Mouse (Mus musculus): ENCODE measurements around the gene Lnpep.
"Not testable (repeated sequence)": the region's sequence is repeated elsewhere in the genome, so short reads cannot be mapped to it uniquely, and the experiment has no call there.

The Lnpep gene

DNA sequence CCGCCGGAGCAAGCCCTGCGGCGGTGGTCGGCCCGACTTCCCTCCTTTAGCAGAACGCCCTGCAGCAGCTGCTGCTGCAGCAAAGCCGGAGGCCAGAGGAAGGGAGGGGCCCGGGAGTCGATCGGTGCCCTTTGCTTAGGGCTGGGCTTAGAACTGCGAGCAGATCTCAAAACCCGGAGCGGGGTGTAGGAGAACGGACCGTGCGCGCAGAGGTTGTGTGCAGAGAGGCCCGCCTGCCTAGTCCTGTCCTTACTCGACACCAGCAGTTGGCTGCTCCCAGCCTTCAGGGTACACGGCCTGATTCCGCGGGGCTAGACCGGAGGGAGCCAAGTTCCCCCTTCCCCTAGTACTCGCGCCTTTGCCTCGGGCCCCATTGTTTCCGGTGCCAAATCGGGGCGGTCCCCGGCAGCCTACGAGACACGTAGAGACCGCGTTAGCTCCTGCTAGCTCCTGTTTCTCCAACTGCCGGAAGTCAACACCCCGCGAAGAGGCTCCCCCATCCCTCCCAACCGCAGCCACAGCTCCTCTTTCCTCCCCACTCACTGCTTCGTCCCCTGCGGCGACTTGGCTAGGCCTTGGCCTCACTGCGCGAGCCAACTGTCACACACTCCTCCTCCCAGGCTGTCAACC, at the start of gene Lnpep:
TSS of gene Lnpep (minus strand) at position 94 of the 630 bp plus-strand sequence.
- in situ Hi-C loops (cut with MboI; ENCODE audit: low pct_unique_long_range_greater_than_20kb in 1 of 2, low sequenced_read_pairs in 2 of 2, unreplicated experiment in 1 of 2): no loop called here

DNA sequence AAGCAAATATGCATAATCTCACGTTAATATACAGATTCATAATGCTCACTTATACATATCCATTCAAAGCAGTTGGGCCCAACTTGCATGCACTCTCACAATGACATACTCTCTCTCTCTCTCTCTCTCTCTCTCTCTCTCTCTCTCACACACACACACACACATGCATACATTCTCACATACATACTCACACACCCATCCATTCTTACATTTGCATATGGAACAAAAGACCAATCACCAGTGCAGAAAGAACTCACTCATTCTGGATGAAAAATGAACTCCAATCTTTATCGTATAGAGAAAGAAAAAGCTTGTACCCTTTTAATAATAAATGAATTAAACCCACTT, 31.0 kb upstream of the Lnpep start:
- in situ Hi-C loops (cut with MboI; ENCODE audit: low pct_unique_long_range_greater_than_20kb in 1 of 2, low sequenced_read_pairs in 2 of 2, unreplicated experiment in 1 of 2): loop anchor here in 1 of 2 experiments (5.0 kb wide), 1 partner anchor 51 kb away; no protein-coding TSS in a partner anchor

DNA sequence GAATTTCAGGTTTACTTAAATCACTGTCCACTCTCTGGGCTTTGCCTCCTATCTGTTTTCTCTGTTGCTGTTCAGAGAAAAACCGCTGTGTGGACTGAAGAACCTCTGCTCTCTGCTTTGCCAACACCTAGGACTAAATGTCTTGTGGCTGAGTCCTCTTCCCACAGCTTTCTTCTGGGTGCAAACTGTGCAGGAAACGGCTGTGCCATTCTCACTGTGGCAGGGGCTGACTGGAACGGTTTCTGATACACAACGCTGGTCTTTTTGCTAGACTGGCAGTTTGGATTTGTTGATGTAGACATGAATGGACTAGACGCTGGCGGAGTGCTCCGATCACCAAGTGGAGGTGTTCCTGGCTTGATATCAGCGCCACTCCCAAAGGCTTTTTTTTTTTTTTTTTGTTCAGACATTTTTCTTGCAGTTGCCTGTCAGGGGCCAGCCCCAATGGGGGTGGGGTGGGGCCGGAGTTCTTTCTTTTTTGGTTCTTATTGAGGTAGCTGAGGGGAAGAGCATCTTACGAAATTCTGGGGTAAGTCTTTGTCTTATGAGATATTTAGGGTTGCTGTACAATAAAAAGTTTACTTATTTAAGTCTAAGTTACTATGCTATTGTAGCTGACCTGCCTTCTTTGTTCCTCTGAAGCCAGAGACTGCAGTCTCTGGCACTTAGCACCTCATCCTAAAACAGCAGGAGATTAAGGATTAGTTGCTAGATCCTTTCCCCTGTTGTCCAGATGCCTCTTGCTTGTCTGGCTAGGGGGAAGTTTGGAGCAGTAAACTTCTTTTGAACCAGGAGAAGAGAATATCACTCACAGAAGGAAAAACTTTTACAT, 30.4 kb upstream of the Lnpep start:
- in situ Hi-C loops (cut with MboI; ENCODE audit: low pct_unique_long_range_greater_than_20kb in 1 of 2, low sequenced_read_pairs in 2 of 2, unreplicated experiment in 1 of 2): loop anchor here in 1 of 2 experiments (5.0 kb wide), 1 partner anchor 52 kb away; no protein-coding TSS in a partner anchor

DNA sequence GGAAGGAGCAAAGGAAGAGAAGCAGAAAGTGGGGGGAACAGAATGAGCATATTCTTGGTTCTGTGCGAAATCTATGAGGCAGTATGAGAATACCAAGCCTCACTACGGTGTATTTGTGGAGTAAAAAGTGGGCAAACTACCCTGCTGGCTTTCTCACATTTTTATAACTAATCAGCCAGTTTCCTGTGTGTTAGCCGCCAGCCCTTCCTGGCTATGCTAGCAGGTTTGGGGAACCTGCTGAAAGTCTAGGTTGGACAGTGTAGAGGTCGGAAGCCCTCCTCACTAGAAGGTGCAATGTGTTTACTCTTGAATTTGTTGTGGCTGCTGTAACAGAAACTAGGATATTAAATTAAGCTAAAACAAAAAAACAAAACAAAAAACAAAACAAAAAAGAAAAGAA, 27.7 kb upstream of the Lnpep start:
- in situ Hi-C loops (cut with MboI; ENCODE audit: low pct_unique_long_range_greater_than_20kb in 1 of 2, low sequenced_read_pairs in 2 of 2, unreplicated experiment in 1 of 2): no loop called here

DNA sequence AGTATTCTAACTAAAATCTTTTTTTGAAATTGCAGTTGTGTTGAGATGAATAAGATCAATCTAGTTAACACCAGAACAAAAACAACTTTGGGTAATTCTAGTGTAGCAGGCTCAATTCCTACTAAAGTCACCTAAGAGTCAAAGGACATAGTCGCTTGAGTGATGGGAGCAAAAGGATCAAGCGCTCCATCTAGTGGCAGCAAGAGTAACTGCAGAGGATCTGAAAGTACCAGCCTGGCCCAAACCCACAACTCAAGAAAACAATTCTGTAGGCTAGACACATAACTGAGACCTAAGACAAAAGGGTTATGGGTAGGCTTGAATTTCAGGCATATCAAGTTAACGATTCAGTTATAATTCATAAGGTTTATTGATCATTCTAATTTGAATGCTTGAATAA, 20.9 kb upstream of the Lnpep start:
- in situ Hi-C loops (cut with MboI; ENCODE audit: low pct_unique_long_range_greater_than_20kb in 1 of 2, low sequenced_read_pairs in 2 of 2, unreplicated experiment in 1 of 2): loop anchor here (5.0 to 10.0 kb wide), 4 partner anchors 99 to 253 kb away; no protein-coding TSS in a partner anchor

DNA sequence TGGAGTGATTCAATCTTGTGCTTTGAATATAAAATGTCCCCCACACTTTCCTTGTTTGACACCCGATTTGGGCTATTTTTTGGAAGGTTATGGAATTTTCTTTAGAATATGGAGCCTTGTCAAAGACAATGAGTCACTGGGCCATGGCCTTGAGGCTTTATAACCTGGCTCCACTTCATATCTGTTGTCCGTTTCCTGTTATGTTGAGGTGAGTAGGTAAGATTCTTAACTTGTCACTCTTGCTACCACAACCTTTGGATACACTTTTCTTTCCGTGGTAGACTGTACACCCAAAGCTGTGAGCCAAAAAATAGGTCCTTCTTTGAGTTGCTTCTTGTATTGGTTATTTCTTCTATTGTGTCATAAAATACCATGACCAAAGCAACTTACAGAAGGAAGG, 12.5 kb upstream of the Lnpep start:
- in situ Hi-C loops (cut with MboI; ENCODE audit: low pct_unique_long_range_greater_than_20kb in 1 of 2, low sequenced_read_pairs in 2 of 2, unreplicated experiment in 1 of 2): no loop called here

DNA sequence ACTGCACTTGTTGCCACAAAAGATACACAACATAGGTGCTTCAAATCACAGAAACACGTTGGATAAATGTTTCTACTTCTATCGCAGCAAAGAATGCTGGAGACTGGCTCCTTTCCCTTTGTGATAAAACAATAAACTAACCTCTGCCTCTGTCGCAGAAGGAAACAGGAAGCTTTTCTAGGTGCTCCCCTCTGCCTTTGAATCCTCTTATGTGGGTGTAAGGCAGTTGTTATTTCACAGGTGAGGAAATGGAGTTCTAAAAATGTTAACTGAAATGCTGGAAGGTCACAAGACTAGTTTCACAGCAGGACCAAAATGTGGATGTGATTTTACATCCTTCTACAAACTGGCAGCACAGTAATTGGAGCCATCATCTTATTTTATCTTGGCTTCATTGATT, 11.3 kb upstream of the Lnpep start:
- in situ Hi-C loops (cut with MboI; ENCODE audit: low pct_unique_long_range_greater_than_20kb in 1 of 2, low sequenced_read_pairs in 2 of 2, unreplicated experiment in 1 of 2): no loop called here

DNA sequence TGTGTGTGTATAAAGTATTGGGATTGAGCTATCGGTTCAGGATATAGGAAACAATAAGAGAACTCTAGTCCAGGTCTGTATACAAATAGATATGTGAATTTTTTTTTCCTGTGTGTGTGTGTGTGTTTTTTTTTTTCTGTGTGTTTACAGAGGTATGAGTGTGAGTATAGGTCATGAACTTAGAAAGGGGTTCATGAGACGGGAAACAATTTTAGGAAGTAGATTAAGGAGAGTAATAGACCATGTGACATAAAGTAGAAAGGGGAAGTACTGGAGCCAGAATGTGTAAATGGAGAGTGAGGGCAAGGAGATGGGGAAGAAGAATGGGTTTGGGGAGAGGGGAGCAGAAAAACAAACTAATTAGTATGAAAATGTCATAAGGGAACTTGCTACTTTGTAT, 9.2 kb upstream of the Lnpep start:
- in situ Hi-C loops (cut with MboI; ENCODE audit: low pct_unique_long_range_greater_than_20kb in 1 of 2, low sequenced_read_pairs in 2 of 2, unreplicated experiment in 1 of 2): no loop called here

DNA sequence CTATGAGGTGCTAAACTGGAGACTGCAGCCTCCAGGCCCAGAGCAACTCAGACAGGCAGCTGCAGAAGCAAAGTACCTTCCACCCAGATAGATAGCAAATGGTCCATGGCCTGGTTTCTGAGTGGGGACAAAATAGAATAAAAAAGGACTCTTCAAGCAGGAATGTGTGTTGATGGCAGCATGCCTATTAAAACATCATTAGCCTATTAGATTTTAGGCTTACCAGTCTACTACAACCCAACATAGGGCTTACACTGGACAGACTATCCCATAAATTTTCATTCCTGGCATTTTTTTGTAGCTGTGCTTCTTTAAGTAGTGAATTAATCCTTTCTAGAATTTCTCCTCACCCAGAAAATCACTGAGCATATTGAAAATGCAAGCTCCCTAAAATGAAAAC, 7.1 kb upstream of the Lnpep start:
- in situ Hi-C loops (cut with MboI; ENCODE audit: low pct_unique_long_range_greater_than_20kb in 1 of 2, low sequenced_read_pairs in 2 of 2, unreplicated experiment in 1 of 2): no loop called here

DNA sequence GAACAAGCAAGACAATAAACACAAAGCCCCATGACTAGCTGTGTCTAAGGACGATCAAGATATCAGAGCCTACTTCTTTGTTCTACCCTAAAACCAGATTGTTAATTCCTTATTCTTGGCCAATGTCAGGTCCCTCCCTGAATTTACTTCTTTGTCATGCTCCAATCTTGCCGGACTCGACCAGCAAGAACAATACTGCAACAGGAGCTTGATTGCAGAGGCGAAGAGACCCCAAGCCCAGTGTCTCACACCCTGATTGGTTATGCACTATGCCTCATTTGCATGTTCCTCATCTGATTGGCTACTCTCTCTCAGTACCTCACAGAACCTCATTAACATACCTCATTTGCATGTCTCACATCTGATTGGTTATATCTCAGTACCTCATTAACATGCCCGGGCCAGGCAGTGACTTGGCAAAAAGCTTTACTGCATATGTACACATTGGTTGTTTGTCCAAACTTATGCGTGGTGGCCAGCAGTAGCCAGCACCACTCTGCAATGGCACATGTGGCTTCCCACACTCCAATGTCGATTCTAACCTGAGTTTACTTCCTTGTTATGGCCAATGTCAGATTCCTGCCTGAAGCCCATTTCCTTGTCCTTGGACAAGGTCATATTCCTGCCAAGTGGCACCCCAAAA, 3.5 kb upstream of the Lnpep start:
- in situ Hi-C loops (cut with MboI; ENCODE audit: low pct_unique_long_range_greater_than_20kb in 1 of 2, low sequenced_read_pairs in 2 of 2, unreplicated experiment in 1 of 2): not testable (repeated sequence)

DNA sequence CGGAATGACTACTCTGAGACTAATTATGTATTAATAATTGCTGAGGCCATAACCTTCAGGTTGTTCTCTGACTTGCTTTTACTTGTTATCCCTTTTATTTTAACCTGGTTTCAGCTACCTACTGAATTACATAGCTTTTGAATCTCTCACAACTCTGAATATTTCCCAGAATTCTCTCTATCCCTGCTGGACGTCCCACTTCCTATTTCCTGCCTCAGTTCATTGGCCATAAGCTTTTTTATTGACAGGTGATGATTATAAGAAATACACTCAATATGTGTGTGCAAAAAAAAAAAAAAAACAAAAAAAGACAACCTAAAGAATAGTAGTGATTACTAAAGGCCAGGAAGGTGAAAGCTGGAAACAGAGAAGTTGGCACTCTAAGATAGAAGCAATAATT, 2.7 kb upstream of the Lnpep start:
- in situ Hi-C loops (cut with MboI; ENCODE audit: low pct_unique_long_range_greater_than_20kb in 1 of 2, low sequenced_read_pairs in 2 of 2, unreplicated experiment in 1 of 2): no loop called here

DNA sequence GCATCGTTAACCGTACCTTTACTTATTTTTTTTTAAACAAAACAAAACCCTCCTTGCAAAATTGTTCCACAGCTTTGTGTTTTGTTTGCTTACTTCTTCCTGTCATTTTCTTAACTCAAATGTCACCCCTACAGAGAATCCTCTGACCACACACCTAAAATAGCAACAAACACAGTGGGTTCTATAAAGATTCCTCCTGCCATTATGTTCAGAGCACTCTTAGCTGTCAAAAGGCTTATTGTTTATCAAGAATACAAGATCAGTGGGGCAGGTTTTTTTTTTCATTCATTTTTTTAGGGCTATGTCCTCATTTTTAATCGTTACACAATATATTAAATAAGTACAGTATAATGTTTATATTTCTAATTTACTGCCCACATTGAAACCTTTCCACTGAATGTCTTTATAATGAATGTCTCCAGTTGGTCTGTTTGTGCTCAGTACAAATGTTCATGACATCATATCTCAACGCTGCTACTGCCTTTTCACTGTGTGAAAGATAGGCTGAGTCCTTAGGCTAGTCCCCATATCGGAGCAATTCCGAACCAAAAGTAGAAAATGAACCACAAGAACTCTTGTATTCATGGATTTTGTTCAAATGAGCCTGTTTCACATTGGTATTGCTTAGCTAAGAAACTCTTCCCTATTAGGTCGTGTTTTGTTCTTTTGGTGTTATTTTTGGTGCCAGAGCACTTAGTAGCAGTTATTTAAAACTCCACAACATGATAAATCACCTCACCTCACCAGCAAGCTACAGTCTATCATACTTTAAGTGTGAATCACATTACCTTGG, 1.2 kb upstream of the Lnpep start:
- in situ Hi-C loops (cut with MboI; ENCODE audit: low pct_unique_long_range_greater_than_20kb in 1 of 2, low sequenced_read_pairs in 2 of 2, unreplicated experiment in 1 of 2): no loop called here

DNA sequence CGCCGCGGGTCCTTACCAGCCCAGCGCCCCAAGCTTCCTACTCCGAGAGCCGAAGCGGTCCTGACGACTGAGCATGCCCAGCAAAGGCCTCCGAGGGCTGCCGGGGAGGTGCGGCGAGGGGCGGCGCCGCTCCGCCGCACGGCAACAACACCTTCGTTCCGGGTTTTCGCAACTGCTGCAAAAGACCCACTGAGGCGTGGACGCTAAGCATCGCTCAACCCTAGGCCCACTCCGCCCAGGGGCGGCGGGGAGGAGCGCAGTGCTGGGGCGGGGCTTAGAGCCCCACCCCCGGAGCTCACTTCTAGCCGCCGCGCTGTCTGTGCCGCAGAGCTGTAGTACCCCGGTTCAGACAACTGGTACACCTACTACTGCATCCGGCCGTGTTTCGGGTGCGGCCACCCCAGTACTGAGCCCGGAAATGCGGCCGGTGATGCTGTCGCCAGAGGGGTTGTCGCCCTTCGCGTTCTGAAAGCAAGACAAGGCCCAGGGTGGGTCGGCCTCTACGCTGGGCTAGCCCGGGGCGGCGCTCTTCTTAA, 361 bp downstream of the Lnpep start:
- in situ Hi-C loops (cut with MboI; ENCODE audit: low pct_unique_long_range_greater_than_20kb in 1 of 2, low sequenced_read_pairs in 2 of 2, unreplicated experiment in 1 of 2): no loop called here

DNA sequence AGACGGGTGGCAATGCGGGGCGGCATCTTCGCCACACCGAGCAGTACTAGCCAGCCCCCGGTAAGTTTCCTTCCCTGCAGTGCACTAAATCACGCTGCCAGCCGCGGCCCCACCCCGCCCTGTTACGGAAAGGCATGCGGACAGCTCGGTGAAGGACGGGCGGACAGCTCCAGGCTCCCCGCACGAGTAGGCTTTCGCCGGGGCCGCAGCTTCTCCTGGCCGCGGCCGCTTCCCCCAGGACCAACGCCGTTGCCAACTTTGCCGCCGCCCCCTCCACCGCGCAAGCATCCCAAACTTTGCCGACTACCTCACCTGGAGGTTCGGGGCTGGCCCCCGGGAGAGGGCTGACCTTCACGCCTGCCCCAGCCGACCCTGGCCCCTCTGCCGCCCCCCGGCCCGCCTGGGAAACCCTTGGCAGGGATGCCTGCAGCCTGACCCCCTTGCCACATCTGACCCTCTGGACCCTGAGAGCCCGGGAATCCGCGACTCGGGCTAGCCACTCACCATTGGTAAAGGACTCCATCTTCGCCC, 895 bp downstream of the Lnpep start:
- in situ Hi-C loops (cut with MboI; ENCODE audit: low pct_unique_long_range_greater_than_20kb in 1 of 2, low sequenced_read_pairs in 2 of 2, unreplicated experiment in 1 of 2): no loop called here

DNA sequence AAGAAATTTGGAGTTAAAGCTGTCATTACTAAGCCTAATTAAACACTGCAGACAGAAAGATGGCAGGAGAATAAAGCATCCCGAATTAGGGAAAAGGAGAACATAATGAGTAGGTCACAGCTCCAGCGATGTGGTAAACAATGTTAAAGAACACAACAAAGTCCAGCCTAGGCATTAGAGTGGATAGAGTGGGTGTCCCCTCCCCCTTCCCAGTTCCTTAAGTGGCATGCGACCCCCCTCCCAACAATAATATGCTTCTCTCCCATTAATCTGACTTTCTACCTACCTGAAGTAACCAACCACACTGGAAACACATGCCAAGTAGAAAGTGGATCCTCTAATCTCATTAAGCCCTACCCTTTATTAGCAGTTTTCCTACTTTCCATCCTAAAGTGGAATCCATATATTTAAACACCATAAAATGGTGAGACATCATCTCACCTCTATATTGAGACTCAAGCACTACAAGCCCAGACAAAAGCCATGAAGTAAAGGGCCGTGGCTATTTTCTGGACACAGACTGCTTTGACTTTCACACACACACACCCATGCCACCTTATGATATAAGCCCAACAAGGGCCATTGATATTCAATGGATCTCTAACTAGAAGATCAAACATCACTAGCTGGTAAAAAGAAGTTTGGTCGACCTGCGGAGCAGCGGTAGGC, 1.5 kb downstream of the Lnpep start:
- in situ Hi-C loops (cut with MboI; ENCODE audit: low pct_unique_long_range_greater_than_20kb in 1 of 2, low sequenced_read_pairs in 2 of 2, unreplicated experiment in 1 of 2): no loop called here

DNA sequence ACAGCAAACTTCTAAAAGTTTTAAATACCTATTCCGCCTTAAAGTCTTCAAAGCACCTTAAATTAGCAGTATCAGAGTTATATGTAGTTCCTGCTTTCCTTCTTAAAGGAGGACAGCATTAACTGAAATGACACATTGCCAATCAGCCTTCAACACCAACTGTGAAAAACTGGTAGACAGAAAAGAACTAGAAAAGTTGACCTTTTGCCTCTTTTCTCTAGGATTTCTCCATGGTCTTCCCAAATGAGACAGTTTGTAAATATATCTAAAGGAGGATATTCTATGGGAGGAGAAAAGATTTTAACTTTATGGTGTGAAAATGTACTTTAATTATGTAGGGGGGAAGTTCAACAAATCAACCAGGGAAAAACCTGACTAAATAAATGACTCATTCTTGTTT, 2.3 kb downstream of the Lnpep start:
- in situ Hi-C loops (cut with MboI; ENCODE audit: low pct_unique_long_range_greater_than_20kb in 1 of 2, low sequenced_read_pairs in 2 of 2, unreplicated experiment in 1 of 2): no loop called here

DNA sequence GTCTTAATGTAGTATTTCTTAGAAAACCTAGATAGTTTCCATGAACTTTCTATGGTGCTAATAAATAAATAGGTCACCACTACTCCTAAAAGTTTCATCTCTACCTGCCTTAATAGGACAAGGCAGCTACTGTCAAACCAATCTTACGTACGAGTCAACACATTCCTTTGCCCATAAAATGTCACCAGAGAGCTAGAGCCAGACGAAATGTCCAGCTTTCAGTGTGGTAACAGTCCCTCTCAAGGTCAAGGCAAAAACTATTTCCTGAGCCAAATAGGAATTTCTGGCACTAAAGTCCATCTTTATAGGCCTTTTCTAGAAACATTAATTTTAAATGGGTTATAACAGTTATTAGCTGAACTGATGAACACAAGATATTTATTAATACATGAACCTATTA, 3.3 kb downstream of the Lnpep start:
- in situ Hi-C loops (cut with MboI; ENCODE audit: low pct_unique_long_range_greater_than_20kb in 1 of 2, low sequenced_read_pairs in 2 of 2, unreplicated experiment in 1 of 2): no loop called here

DNA sequence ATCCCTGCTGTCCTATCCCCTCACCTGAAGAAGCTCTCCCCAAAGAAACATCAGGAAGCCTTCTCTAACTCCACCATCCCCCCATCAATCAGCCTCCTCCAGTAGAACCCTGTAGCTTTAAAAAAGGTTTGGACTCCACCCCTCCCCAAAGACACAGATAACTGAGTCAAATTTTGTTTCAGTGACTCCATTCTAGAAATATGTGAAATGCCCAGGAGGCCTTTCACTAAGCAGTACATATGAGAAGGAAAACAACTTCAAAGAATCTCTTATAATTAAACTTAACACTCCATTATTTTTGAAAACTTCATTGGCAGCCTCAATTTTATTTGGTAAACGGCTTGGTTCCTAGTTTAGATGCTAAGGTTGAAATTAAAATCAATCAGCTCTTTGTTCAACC, 6.4 kb downstream of the Lnpep start:
- in situ Hi-C loops (cut with MboI; ENCODE audit: low pct_unique_long_range_greater_than_20kb in 1 of 2, low sequenced_read_pairs in 2 of 2, unreplicated experiment in 1 of 2): no loop called here

All from mouse embryonic stem cell (cell line).